Mouse (Mus musculus) forebrain, embryonic 12.5 days (tissue): ENCODE data around the gene Zcchc2. TPM values are rescaled to one million over a fixed set of nuclear protein-coding genes. Genes with fewer than 3 reads are reported as not detected.

Source experiments
- ATAC-seq: fragments of 200-750 bp; cut with Nextera tagmentation; 2 replicates; pipeline ENCODE4 v1.8.0; 2017; ENCODE audit warnings: moderate TSS enrichment; ENCODE audit not compliant: low FRiP score
- H3K27ac ChIP-seq: fragments of 300-500 bp; sonication (generic); 2 replicates; pipeline ENCODE4 v1.5.1; 2016; ENCODE audit warnings: mild to moderate bottlenecking
- H3K27me3 ChIP-seq: fragments of 300-500 bp; sonication (generic); 2 replicates; pipeline ENCODE4 v1.6.1; 2016; ENCODE audit warnings: mild to moderate bottlenecking
- H3K36me3 ChIP-seq: fragments of 300-500 bp; sonication (generic); replicated peaks from 2 replicates; pipeline ENCODE4 v1.6.1; 2016; ENCODE audit warnings: mild to moderate bottlenecking
- H3K4me1 ChIP-seq: fragments of 300-500 bp; sonication (generic); 2 replicates; pipeline ENCODE4 v1.6.1; 2016
- H3K4me2 ChIP-seq: fragments of 300-500 bp; sonication (generic); 2 replicates; pipeline ENCODE4 v1.6.1; 2016; ENCODE audit warnings: mild to moderate bottlenecking, moderate library complexity
- H3K4me3 ChIP-seq: fragments of 300-500 bp; sonication (generic); replicated peaks from 2 replicates; pipeline ENCODE4 v1.5.1; 2016; ENCODE audit warnings: mild to moderate bottlenecking
- H3K9ac ChIP-seq: fragments of 300-500 bp; sonication (generic); 2 replicates; pipeline ENCODE4 v1.6.1; 2016; ENCODE audit warnings: mild to moderate bottlenecking
- H3K9me3 ChIP-seq: fragments of 300-500 bp; sonication (generic); 2 replicates; pipeline ENCODE4 v1.6.1; 2016
- WGBS: fragments of 180-500 bp; shearing (Covaris S2); methylation state at CpG from one replicate; pipeline ENCODE4 v1.1.7; 2016; 5-methylcytosine and 5-hydroxymethylcytosine counted together
- polyA plus RNA-seq: library from polyadenylated mRNA; unstranded; fragments of >200 nt; fragmentation: Nextera tagmentation; extraction: Ambion mirVana; gene quantifications from 2 replicates; pipeline ENCODE4 v1.2.1, GENCODE M21; 2016

Zcchc2 gene
- polyA plus RNA-seq, 1 experiment from 2014 or later: 2.2 TPM

DNA sequence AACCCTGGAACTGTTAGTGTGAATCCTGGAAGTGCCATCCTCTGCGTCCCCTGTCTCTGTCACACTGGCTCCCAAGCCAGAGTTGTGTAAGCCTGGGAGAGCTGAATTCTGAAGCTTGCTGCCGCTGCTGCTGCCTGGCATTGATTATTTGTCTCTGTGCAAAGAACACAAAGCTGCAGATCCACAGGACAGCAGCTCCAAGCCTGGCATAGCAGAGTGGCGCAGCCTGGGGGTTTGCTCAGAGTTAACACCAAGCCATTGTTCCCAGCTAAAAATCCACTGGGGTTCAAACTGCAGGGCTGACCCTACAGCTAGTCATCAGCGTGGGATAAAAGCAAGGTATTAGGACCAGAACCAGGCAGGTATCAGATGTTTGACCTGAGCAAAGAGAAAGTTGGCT, 80.6 kb downstream of the Zcchc2 start:
- Histone ChIP-seq H3K36me3 (no peaks in the 10 kb centered on the region), H3K9ac (no peak overlapping the region), H3K4me3 (no peak overlapping the region), H3K9me3 (no peaks in the 10 kb centered on the region), H3K27ac (no peak overlapping the region), H3K27me3 (no peaks in the 10 kb centered on the region), H3K4me2 (no peak overlapping the region), H3K4me1 (peaks cover 11% of the 10 kb centered on the region)
- peak; percentile 19 for ATAC-seq
- 56% methylated on average over 4 of the region's 4 CpGs for WGBS

DNA sequence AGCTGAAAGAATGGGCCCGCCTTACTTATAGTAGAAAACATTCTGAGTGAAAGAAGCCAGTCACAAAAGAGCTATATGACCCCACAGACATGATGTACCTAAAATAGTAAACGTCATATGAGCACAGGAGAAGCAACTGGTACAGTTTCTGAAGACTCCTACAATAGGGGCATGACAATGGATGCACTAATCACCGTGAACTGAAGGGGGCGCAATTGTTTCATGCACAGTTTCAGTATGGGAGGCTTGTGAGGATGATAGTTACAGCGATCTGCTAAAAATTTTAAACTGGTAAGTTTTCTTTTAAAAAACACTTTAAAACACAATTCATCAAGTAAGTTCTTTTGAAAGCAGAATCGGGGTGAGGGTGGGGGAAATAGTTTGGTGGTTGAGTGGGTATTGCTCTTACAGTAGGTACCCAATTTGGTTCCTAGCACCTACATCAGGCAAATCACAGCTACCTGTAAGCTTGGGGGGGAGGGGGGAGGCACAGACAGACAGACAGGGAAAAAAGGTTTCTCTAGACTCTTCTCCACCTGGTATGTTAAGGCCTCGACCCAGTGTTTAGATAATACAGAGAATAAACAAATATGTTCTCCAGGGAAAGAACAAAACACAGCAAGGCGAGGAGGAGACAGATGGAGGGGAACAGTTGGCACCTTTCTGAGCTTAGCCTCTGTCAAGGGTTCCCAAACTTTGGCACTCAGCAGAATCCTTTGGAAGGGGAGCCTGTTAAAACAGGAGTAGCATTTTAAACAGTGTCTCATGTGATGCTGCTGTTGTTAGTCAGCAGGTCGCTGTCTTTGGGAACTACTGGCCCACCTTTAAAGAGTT, 81.2 kb downstream of the Zcchc2 start:
- Histone ChIP-seq H3K4me2 (peak overlapping the region; percentile 43), H3K9me3 (no peaks in the 10 kb centered on the region), H3K4me1 (peaks cover 9% of the 10 kb centered on the region), H3K27ac (0 out of 2 replicates have a peak overlapping the region, but pooled peaks have one; percentile 42), H3K9ac (no peak overlapping the region), H3K4me3 (peak overlapping the region; percentile 14), H3K36me3 (no peaks in the 10 kb centered on the region), H3K27me3 (no peaks in the 10 kb centered on the region)
- peak; percentile 74 for ATAC-seq
- WGBS: 13% methylated on average over 9 of the region's 9 CpGs

- no peak overlapping the region for H3K9ac ChIP-seq
Measured at GRCm38 (mm10) chr1:106072071-106072440, 81.8 kb downstream of the Zcchc2 start.

GRCm38 (mm10) chr1:106073166-106073565, 83.0 kb downstream of the Zcchc2 start:
- H3K9me3 ChIP-seq: no peaks in the 10 kb centered on the region
- no peak for ATAC-seq
- no peak overlapping the region for H3K27ac ChIP-seq
- H3K36me3 ChIP-seq: no peaks in the 10 kb centered on the region
- WGBS: 83% methylated on average over 7 of the region's 7 CpGs
- H3K9ac ChIP-seq: no peak overlapping the region
- no peak overlapping the region for H3K4me2 ChIP-seq
- peaks cover 9% of the 10 kb centered on the region for H3K4me1 ChIP-seq
- H3K27me3 ChIP-seq: no peaks in the 10 kb centered on the region
- no peak overlapping the region for H3K4me3 ChIP-seq

More at GRCm38 (mm10) chr1:106072071-106072440, 81.8 kb downstream of the Zcchc2 start:
- peaks cover 9% of the 10 kb centered on the region for H3K4me1 ChIP-seq
- no peaks in the 10 kb centered on the region for H3K9me3 ChIP-seq
- peak; percentile 87 for ATAC-seq
- H3K4me3 ChIP-seq: peak overlapping the region; percentile 14
- H3K27me3 ChIP-seq: no peaks in the 10 kb centered on the region
- peak overlapping the region; percentile 43 for H3K4me2 ChIP-seq
- 0 out of 2 replicates have a peak overlapping the region, but pooled peaks have one; percentile 42 for H3K27ac ChIP-seq
- no peaks in the 10 kb centered on the region for H3K36me3 ChIP-seq
- WGBS: 0% methylated on average over 10 of the region's 10 CpGs

GRCm38 (mm10) chr1:106074141-106074540, 83.9 kb downstream of the Zcchc2 start:
- Histone ChIP-seq H3K9ac (no peak overlapping the region), H3K4me2 (no peak overlapping the region), H3K9me3 (no peaks in the 10 kb centered on the region), H3K27ac (no peak overlapping the region), H3K27me3 (no peaks in the 10 kb centered on the region), H3K36me3 (no peaks in the 10 kb centered on the region), H3K4me3 (no peak overlapping the region), H3K4me1 (peaks cover 9% of the 10 kb centered on the region)
- no peak for ATAC-seq
- WGBS: 79% methylated on average over 7 of the region's 7 CpGs

- ATAC-seq: no peak
Measured at GRCm38 (mm10) chr1:106074656-106075055, 84.5 kb downstream of the Zcchc2 start.

DNA sequence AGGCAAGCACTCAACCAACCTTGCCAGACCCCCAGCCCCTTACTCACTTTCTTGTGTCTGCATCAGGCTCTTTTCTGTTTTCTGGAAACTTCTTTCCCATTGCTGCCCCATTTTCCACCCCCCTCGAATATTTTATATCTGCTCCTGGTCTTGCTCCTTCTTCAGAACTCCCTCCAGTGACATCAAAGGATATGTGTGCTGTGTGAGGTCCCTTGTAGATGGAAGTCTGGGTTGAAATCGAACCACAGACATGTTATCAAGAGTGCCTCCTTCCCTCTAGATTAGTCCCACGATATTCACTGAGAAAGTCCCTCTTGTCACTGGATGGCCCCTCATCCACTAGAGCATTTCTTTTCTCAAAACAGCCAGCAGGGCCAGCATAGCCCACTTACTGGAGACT, 86.4 kb downstream of the Zcchc2 start:
- Histone ChIP-seq H3K36me3 (no peaks in the 10 kb centered on the region), H3K27ac (no peak overlapping the region), H3K9me3 (no peaks in the 10 kb centered on the region), H3K4me3 (no peak overlapping the region), H3K27me3 (no peaks in the 10 kb centered on the region), H3K9ac (no peak overlapping the region), H3K4me1 (peaks cover 6% of the 10 kb centered on the region), H3K4me2 (no peak overlapping the region)
- no peak for ATAC-seq
- 86% methylated on average over 3 of the region's 3 CpGs for WGBS

More at GRCm38 (mm10) chr1:106074656-106075055, 84.5 kb downstream of the Zcchc2 start:
- Histone ChIP-seq H3K4me3 (no peak overlapping the region), H3K36me3 (no peaks in the 10 kb centered on the region), H3K27me3 (no peaks in the 10 kb centered on the region), H3K9ac (no peak overlapping the region), H3K9me3 (no peaks in the 10 kb centered on the region), H3K4me2 (no peak overlapping the region), H3K27ac (no peak overlapping the region), H3K4me1 (peaks cover 9% of the 10 kb centered on the region)
- WGBS: 92% methylated on average over 5 of the region's 5 CpGs

DNA sequence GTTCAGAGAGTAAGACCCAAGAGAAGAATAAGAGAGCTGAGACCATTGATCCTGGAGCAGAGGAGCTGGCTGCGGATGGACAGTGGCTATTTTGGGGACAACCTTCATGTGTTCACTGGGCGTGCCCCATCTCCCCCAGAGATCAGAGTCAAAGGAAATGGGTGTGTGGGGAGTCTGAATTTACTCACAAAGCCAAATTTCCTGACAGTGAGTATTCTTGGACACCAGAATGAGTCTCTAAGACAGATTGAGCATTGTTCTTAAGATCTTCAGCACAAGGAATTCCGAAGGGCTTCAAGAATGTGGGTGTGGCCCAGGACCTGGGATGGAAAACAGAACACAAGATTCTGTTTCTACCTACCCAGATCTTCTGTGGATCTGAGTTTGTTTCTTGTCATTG, 87.0 kb downstream of the Zcchc2 start:
- 89% methylated on average over 3 of the region's 3 CpGs for WGBS
- Histone ChIP-seq H3K9ac (no peak overlapping the region), H3K27ac (no peak overlapping the region), H3K36me3 (no peaks in the 10 kb centered on the region), H3K27me3 (no peaks in the 10 kb centered on the region), H3K4me3 (no peak overlapping the region), H3K4me2 (no peak overlapping the region), H3K9me3 (no peaks in the 10 kb centered on the region), H3K4me1 (peaks cover 1% of the 10 kb centered on the region)
- no peak for ATAC-seq

Other genes starting within 250 kb of the Zcchc2 start
- 0.14 and 0.36 TPM in 2 replicates for gene Tnfrsf11a, start 209.7 kb upstream of the Zcchc2 start, polyA plus RNA-seq
- gene Phlpp1, start 181.3 kb downstream of the Zcchc2 start, polyA plus RNA-seq: 9.4 and 10.3 TPM in 2 replicates